Mouse (Mus musculus) retina, postnatal 1 day (tissue): ENCODE results near the gene Lpar6.

Experiments
- DNase-seq: peaks from one replicate; pipeline ENCODE4 v3.0.0-alpha.2; 2012

The Lpar6 gene

DNA sequence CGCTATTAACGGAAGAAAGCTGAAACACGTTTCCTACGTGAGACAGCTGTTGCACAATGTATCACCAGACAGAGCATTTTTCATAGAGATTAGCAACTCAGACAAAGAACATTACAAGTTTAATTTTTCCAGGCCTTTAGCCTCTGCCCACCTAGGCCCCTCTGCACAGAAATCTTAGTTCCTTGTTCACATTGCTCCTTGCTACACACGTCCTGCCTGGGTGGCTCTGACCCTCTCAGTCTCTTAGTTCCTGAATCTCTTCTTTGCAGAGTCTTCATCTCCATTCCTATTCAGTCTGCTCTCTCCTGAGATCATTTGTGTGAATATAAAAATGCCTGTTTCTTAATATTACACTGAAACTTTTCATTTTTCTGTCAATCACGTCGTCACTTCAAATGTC is 19.7 kb downstream of the Lpar6 start:
- no peak for DNase-seq

DNA sequence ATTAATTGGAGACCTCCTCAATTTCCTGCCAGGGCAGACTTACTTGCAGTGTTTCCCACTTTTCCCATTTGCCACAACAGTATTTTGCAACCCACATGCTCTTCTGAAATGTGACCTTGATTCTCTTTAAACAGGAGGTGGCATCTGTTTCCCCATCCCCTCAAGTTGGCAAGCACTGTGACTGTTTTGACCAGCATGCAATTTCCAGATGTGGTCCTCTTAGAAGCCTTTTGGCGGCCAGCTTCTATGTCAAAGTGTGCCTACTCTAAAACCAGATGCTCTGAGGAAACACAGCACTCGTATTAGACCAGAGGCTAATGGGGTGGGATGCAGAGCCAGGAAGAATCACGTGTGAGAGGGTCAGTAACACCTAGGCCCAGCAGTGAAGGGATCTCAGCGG is 20.5 kb downstream of the Lpar6 start:
- DNase-seq, result no peak

GRCm38 (mm10) chr14:73262210-73262609 is 24.5 kb downstream of the Lpar6 start:
- no peak for DNase-seq

GRCm38 (mm10) chr14:73266166-73266565 is 28.5 kb downstream of the Lpar6 start:
- DNase-seq, result peak; percentile 12

GRCm38 (mm10) chr14:73271807-73272206 is 34.1 kb downstream of the Lpar6 start:
- DNase-seq, result no peak

GRCm38 (mm10) chr14:73279096-73279495 is 41.4 kb downstream of the Lpar6 start:
- no peak for DNase-seq

GRCm38 (mm10) chr14:73280996-73281395 is 43.3 kb downstream of the Lpar6 start:
- DNase-seq, result peak; percentile 46

GRCm38 (mm10) chr14:73289915-73290314 is 52.2 kb downstream of the Lpar6 start:
- no peak for DNase-seq

DNA sequence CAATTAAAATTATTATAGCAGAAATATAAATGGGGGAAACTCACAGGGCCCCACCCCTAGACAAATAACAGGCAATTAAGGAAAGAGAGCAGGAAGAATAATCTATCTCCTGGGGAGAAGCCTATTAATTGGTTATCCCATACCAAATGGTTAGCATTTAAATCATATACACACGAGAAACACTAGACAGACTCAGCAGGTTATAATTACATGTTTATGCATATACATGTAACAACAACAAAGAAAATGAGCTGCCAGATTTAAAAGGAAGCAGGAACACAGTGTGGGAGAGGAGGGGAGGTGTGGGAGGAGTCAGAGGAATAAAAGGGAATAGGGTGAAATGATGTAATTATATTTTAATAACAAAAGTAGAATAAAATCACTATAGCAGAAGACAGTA is 54.7 kb downstream of the Lpar6 start:
- no peak for DNase-seq
